Mouse (Mus musculus) liver, embryonic 12.5 days (tissue): ENCODE measurements at regions not wholly inside any gene's neighbourhood (a gene's known extent, or its start where the extent isn't known, plus 50 kb on each side); places are given as distances from the start of the nearest gene placed in this dataset. TPM values are rescaled to one million over a fixed set of nuclear protein-coding genes. Genes with fewer than 3 reads are reported as not detected.

ENCODE experiments used
- ATAC-seq: fragments of 200-750 bp; cut with Nextera tagmentation; 2 replicates; pipeline ENCODE4 v1.8.0; 2017; ENCODE audit warnings: moderate number of reproducible peaks, mild to moderate bottlenecking, moderate library complexity
- H3K27ac ChIP-seq: fragments of 300-500 bp; sonication (generic); 2 replicates; pipeline ENCODE4 v1.5.1; 2016; ENCODE audit warnings: mild to moderate bottlenecking
- H3K27me3 ChIP-seq: fragments of 300-500 bp; sonication (generic); replicated peaks from 2 replicates; pipeline ENCODE4 v1.6.1; 2016; ENCODE audit warnings: mild to moderate bottlenecking, moderate library complexity
- H3K36me3 ChIP-seq: fragments of 300-500 bp; sonication (generic); 2 replicates; pipeline ENCODE4 v1.6.1; 2016; ENCODE audit warnings: mild to moderate bottlenecking, moderate library complexity
- H3K4me1 ChIP-seq: fragments of 300-500 bp; sonication (generic); 2 replicates; pipeline ENCODE4 v1.6.1; 2016
- H3K4me2 ChIP-seq: fragments of 300-500 bp; sonication (generic); 2 replicates; pipeline ENCODE4 v1.6.1; 2016; ENCODE audit warnings: mild to moderate bottlenecking, moderate library complexity
- H3K4me3 ChIP-seq: fragments of 300-500 bp; sonication (generic); 2 replicates; pipeline ENCODE4 v1.5.1; 2016; ENCODE audit warnings: mild to moderate bottlenecking, moderate library complexity
- H3K9ac ChIP-seq: fragments of 300-500 bp; sonication (generic); 2 replicates; pipeline ENCODE4 v1.6.1; 2016; ENCODE audit warnings: mild to moderate bottlenecking, moderate library complexity
- H3K9me3 ChIP-seq: fragments of 300-500 bp; sonication (generic); replicated peaks from 2 replicates; pipeline ENCODE4 v1.6.1; 2016; ENCODE audit warnings: mild to moderate bottlenecking, moderate library complexity
- WGBS: fragments of 180-500 bp; shearing (Covaris S2); methylation state at CpG from one replicate; pipeline ENCODE4 v1.1.7; 2016; ENCODE audit not compliant: insufficient replicate concordance; 5-methylcytosine and 5-hydroxymethylcytosine counted together
- microRNA-seq: library from miRNA; unstranded; fragments of <30 nt; microRNA quantifications from one replicate; pipeline ENCODE4, GENCODE M21; 2017

DNA sequence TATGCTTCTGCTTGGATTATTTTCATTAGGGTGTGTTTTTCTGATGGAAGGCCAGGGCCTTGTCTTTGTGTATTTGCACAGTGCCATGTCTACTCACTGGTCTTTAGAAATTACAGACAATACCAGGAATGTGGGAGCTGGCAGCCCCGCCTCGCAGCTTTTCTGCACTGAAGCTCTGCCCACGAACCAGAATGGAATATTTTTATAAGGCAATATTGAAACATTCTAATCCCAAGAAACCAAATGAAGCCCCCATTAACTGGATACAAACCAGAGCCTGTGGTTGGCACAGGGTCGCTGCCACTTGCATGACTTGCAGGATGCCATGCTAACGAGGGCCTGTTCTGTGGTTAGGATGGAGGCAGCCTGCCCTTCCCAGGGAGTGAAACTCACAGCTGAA is 54.3 kb upstream of the Gm10320 start:
- Histone ChIP-seq H3K27ac (no peak overlapping the region), H3K9ac (no peak overlapping the region), H3K4me2 (no peak overlapping the region), H3K4me3 (no peak overlapping the region), H3K27me3 (0 out of 2 replicates have a peak, but pooled peaks cover 3% of the 10 kb centered on the region), H3K36me3 (no peaks in the 10 kb centered on the region), H3K9me3 (no peaks in the 10 kb centered on the region), H3K4me1 (no peaks in the 10 kb centered on the region)
- WGBS = 66% methylated on average over 5 of the region's 5 CpGs
- ATAC-seq = no peak

DNA sequence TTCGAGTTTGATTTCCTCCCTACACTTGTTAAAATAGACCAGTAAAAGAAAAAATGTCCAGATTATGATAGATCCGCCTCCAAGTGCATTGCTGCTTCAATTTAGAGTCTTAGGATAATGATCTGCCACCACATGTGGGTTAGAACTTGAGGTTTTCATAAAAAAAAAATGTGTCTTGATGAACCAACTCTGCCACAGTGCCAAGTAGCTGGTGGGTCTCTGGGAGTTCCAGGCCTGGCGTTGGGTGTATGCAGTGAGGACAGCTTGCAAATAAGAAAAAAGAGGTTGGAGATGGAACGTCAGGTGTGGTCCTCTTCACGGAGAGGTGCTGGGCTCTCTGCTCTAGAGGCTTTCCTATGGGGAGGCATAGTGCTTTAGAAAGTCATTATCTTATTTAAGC is 53.6 kb upstream of the Gm10320 start:
- H3K36me3 ChIP-seq = no peaks in the 10 kb centered on the region
- WGBS = 65% methylated on average over 5 of the region's 5 CpGs
- H3K27me3 ChIP-seq = 0 out of 2 replicates have a peak, but pooled peaks cover 3% of the 10 kb centered on the region
- no peak overlapping the region for H3K9ac ChIP-seq
- H3K27ac ChIP-seq = no peak overlapping the region
- ATAC-seq = no peak
- H3K4me1 ChIP-seq = no peaks in the 10 kb centered on the region
- no peaks in the 10 kb centered on the region for H3K9me3 ChIP-seq
- no peak overlapping the region for H3K4me2 ChIP-seq
- H3K4me3 ChIP-seq = no peak overlapping the region

DNA sequence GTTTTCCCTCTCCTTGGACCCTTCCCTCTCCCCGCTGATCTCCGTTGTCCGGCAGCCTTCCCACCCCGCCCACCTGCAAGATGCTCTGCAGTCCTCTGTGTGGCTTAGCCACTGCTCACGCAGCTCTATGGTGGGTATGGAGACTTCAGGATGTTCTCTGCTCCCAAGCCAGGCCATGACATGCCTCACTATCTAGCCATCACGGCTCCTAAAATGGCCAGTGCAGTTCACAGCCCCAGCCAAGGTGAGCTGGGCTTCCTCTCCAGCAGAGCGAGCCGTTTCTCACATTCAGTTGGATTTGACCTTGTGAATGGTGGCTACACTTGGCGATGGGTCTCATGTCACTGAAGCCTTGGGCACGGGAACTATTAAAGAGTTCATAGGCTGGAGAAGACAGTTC is 52.2 kb upstream of the Gm10320 start:
- Histone ChIP-seq H3K4me2 (no peak overlapping the region), H3K4me3 (no peak overlapping the region)

More for the DNA sequence above, 52.2 kb upstream of the Gm10320 start:
- ATAC-seq = no peak
- Histone ChIP-seq H3K4me1 (no peaks in the 10 kb centered on the region), H3K9me3 (no peaks in the 10 kb centered on the region), H3K9ac (no peak overlapping the region), H3K27me3 (no peaks in the 10 kb centered on the region), H3K36me3 (no peaks in the 10 kb centered on the region), H3K27ac (no peak overlapping the region)
- WGBS = 76% methylated on average over 10 of the region's 10 CpGs

Small RNA genes in the stretch of these regions (microRNA-seq; reads per million reads assigned to microRNA genes)
- not detected for gene Gm22698
